Mouse (Mus musculus) embryonic facial prominence, embryonic 13.5 days (tissue): ENCODE measurements at regions not wholly inside any gene's neighbourhood (a gene's known extent, or its start where the extent isn't known, plus 50 kb on each side); places are given as distances from the start of the nearest gene placed in this dataset.
"Not testable (repeated sequence)": the region's sequence is repeated elsewhere in the genome, so short reads cannot be mapped to it uniquely, and the experiment has no call there.

Source experiments
- ATAC-seq: fragments of 200-750 bp; cut with Nextera tagmentation; 2 replicates; pipeline ENCODE4 v1.8.0; 2017; ENCODE audit warnings: low read depth; ENCODE audit not compliant: insufficient number of reproducible peaks, insufficient read depth, low FRiP score, low TSS enrichment
- H3K27ac ChIP-seq: fragments of 300-500 bp; sonication (generic); 2 replicates; pipeline ENCODE4 v1.5.1; 2015; ENCODE audit warnings: moderate library complexity, mild to moderate bottlenecking, inconsistent platforms
- H3K27me3 ChIP-seq: fragments of 300-500 bp; sonication (generic); 2 replicates; pipeline ENCODE4 v1.6.1; 2015; ENCODE audit warnings: mild to moderate bottlenecking, inconsistent platforms
- H3K36me3 ChIP-seq: fragments of 300-500 bp; sonication (generic); 2 replicates; pipeline ENCODE4 v1.6.1; 2015; ENCODE audit warnings: mild to moderate bottlenecking, inconsistent platforms
- H3K4me1 ChIP-seq: fragments of 300-500 bp; sonication (generic); 2 replicates; pipeline ENCODE4 v1.6.1; 2015; ENCODE audit warnings: inconsistent platforms
- H3K4me2 ChIP-seq: fragments of 300-500 bp; sonication (generic); 2 replicates; pipeline ENCODE4 v1.6.1; 2015; ENCODE audit warnings: moderate library complexity, mild to moderate bottlenecking, inconsistent platforms
- H3K4me3 ChIP-seq: fragments of 300-500 bp; sonication (generic); 2 replicates; pipeline ENCODE4 v1.5.1; 2015; ENCODE audit warnings: mild to moderate bottlenecking, inconsistent platforms
- H3K9ac ChIP-seq: fragments of 300-500 bp; sonication (generic); 2 replicates; pipeline ENCODE4 v1.6.1; 2015; ENCODE audit warnings: mild to moderate bottlenecking, inconsistent platforms
- H3K9me3 ChIP-seq: fragments of 300-500 bp; sonication (generic); 2 replicates; pipeline ENCODE4 v1.6.1; 2016; ENCODE audit warnings: inconsistent platforms
- WGBS: fragments of 180-500 bp; shearing (Covaris S2); methylation state at CpG from one replicate; pipeline ENCODE4 v1.1.7; 2015; ENCODE audit warnings: mixed read lengths; 5-methylcytosine and 5-hydroxymethylcytosine counted together

- Histone ChIP-seq H3K4me3 (no peak overlapping the region), H3K9ac (no peak overlapping the region), H3K9me3 (no peaks in the 10 kb centered on the region), H3K36me3 (no peaks in the 10 kb centered on the region), H3K27ac (no peak overlapping the region), H3K27me3 (no peaks in the 10 kb centered on the region), H3K4me1 (no peaks in the 10 kb centered on the region), H3K4me2 (no peak overlapping the region)
- ATAC-seq, result no peak
- 62% methylated on average over 8 of the region's 8 CpGs for WGBS
These were observed 236.3 kb upstream of the Arhgap42 start for GRCm38 (mm10) chr9:9475009-9475744.

GRCm38 (mm10) chr9:9444213-9444612, 205.3 kb upstream of the Arhgap42 start:
- Histone ChIP-seq H3K4me1 (no peaks in the 10 kb centered on the region), H3K36me3 (no peaks in the 10 kb centered on the region), H3K27me3 (no peaks in the 10 kb centered on the region), H3K9me3 (peaks cover 2% of the 10 kb centered on the region; the same call in 1 of the 2 replicates), H3K9ac (no peak overlapping the region), H3K27ac (no peak overlapping the region), H3K4me2 (no peak overlapping the region), H3K4me3 (no peak overlapping the region)
- WGBS, result 91% methylated on average over 1 of the region's 1 CpGs
- ATAC-seq, result no peak

DNA sequence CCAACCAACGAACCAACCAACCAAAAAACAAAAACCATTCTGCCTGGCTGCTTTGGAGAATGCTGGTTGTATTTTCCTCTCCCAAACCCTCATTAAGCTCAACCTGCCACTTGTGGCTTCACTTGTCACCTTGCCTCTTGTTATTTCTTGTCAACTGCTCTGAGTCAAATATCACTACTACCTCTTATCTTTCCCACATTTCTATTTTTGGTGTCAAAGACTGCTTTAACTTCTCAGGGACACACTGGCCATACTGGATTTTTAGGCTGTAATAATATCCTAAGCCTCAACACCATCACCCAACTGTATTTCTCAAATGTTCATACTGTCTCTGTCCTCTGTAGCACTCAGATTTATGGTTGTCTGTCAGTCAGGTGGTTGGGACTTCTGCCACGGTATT, 181.4 kb upstream of the Arhgap42 start:
- H3K9me3 ChIP-seq, result no peaks in the 10 kb centered on the region
- H3K9ac ChIP-seq, result no peak overlapping the region
- H3K4me3 ChIP-seq, result no peak overlapping the region
- H3K4me2 ChIP-seq, result no peak overlapping the region
- H3K4me1 ChIP-seq, result no peaks in the 10 kb centered on the region
- no peak overlapping the region for H3K27ac ChIP-seq
- WGBS, result 82% methylated on average over 2 of the region's 2 CpGs
- no peaks in the 10 kb centered on the region for H3K36me3 ChIP-seq
- ATAC-seq, result no peak
- H3K27me3 ChIP-seq, result no peaks in the 10 kb centered on the region

DNA sequence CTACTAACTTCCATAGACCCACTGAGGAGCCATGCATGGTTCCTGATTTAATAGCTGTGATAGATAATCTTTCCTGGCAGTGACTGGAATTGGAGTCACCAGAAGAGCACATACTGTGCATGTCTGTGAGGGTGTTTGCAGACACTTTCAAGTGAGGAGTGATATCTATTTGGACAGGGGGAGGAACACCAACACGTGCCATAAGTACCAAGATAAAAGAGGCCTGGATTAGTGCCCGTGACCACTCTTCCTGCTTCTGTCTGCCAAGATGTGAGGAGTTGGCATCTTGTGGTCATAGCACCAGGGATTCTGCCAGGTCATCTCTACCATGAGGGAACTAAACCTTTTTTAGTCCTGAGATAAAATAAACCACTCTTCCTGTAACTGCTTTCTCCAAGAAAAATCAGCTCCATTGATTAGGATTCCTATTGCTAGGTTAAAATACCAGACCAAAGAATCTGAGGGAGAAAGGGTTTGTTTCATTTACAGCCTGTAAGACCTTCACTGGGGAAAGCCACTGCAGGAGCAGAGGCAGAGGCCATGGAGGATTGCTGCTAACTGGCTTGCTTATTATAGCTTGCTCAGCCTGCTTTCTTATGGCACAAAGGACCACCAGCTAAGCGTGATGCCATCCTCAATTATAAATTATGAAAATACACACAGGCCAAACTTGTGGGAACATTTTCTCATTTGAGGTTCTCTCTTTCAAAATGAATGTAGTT, 173.7 kb upstream of the Arhgap42 start:
- Histone ChIP-seq H3K27me3 (no peaks in the 10 kb centered on the region), H3K9ac (no peak overlapping the region), H3K4me2 (no peak overlapping the region), H3K9me3 (no peaks in the 10 kb centered on the region), H3K27ac (no peak overlapping the region), H3K4me3 (no peak overlapping the region), H3K4me1 (no peaks in the 10 kb centered on the region), H3K36me3 (no peaks in the 10 kb centered on the region)
- 69% methylated on average over 3 of the region's 3 CpGs for WGBS
- ATAC-seq, result no peak

GRCm38 (mm10) chr9:9394190-9394589, 155.3 kb upstream of the Arhgap42 start:
- not testable (repeated sequence) for H3K27me3 ChIP-seq, ATAC-seq
- WGBS, result 88% methylated on average over 3 of the region's 4 CpGs

DNA sequence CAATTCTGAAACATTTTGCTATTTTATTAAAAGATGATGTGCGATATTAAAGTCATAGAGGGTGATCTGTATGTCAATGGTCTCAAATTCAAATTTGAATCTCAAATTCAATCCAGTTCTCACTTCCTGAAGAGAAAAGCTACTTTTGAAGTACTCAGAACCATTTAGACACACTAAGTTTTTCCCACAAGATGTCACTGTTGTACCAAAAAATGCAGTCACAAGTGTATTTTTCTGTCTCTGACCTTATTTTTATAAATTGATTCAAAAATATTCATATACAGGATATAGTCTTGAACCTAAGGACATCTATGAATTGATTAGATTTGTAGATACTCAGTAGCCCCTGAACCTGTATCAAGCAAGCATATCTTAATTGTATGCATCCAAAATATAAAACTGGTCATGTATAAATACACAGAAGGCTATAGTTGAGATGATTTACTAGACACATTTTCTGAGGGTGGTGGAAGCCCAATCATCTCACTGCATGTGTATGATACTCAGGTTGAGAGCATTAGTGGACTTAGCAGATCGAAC, 137.8 kb upstream of the Arhgap42 start:
- Histone ChIP-seq H3K27me3 (no peaks in the 10 kb centered on the region), H3K4me1 (no peaks in the 10 kb centered on the region), H3K27ac (no peak overlapping the region), H3K4me2 (no peak overlapping the region), H3K9ac (no peak overlapping the region), H3K36me3 (no peaks in the 10 kb centered on the region), H3K9me3 (no peaks in the 10 kb centered on the region), H3K4me3 (no peak overlapping the region)
- ATAC-seq, result no peak
- 66% methylated on average over 2 of the region's 2 CpGs for WGBS

More at GRCm38 (mm10) chr9:9394190-9394589, 155.3 kb upstream of the Arhgap42 start:
- not testable (repeated sequence) for H3K4me2 ChIP-seq, H3K4me3 ChIP-seq, H3K36me3 ChIP-seq, H3K9ac ChIP-seq, H3K27ac ChIP-seq, H3K4me1 ChIP-seq, H3K9me3 ChIP-seq

GRCm38 (mm10) chr9:9375304-9375904, 136.5 kb upstream of the Arhgap42 start:
- Histone ChIP-seq H3K9ac (no peak overlapping the region), H3K27ac (no peak overlapping the region), H3K9me3 (no peaks in the 10 kb centered on the region), H3K36me3 (no peaks in the 10 kb centered on the region), H3K4me3 (no peak overlapping the region), H3K4me2 (no peak overlapping the region), H3K27me3 (no peaks in the 10 kb centered on the region), H3K4me1 (no peaks in the 10 kb centered on the region)
- ATAC-seq, result 0 out of 2 replicates have a peak, but pooled peaks have one; percentile 52
- 19% methylated on average over 3 of the region's 3 CpGs for WGBS

DNA sequence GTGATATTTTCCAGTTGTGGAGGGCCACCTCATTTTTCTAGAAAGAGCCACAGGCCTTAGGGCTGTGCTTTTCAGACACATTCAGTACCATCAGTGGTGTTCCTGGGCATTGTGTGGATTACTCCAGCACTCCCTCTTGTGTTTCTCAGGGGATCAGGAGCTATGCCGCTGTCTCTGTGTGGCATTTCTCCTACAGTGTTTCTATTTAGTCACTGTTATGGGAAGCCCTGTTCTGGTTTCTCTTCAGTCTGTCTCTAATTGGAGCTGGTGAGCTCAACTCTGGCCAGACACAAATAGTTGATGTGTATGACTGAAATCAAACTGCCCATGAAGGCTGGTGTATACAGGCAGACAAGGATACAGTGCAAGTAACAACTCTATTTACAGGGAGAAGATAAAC, 133.7 kb upstream of the Arhgap42 start:
- Histone ChIP-seq H3K27ac (no peak overlapping the region), H3K9me3 (no peaks in the 10 kb centered on the region), H3K9ac (no peak overlapping the region), H3K27me3 (no peaks in the 10 kb centered on the region), H3K4me1 (no peaks in the 10 kb centered on the region), H3K4me3 (no peak overlapping the region), H3K4me2 (no peak overlapping the region), H3K36me3 (no peaks in the 10 kb centered on the region)
- whole genome bisulfite sequencing, result 42% methylated on average over 1 of the region's 1 CpGs
- ATAC-seq, result no peak

DNA sequence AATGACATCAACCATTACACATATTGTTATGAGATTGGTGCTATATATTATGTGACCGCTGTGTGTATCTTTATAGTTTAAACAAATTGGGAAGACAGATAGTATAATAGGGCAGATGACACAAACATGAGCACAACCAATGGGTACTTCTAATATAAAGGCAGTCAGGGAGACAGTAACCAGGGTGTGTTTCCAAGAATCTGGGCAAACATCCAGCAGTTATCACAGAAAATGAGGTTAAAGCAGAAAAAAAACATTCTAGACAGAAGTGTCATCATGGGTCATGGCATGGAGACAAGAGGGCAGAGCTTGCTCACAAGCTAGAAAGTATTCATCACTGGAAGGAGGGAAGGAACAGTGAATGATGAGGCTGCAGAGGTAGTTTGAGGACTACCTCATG, 129.8 kb upstream of the Arhgap42 start:
- Histone ChIP-seq H3K27ac (no peak overlapping the region), H3K9ac (no peak overlapping the region), H3K9me3 (no peaks in the 10 kb centered on the region), H3K4me3 (no peak overlapping the region), H3K4me1 (no peaks in the 10 kb centered on the region), H3K4me2 (no peak overlapping the region), H3K36me3 (no peaks in the 10 kb centered on the region), H3K27me3 (no peaks in the 10 kb centered on the region)
- 90% methylated on average over 1 of the region's 1 CpGs for WGBS
- ATAC-seq, result no peak

GRCm38 (mm10) chr9:9342456-9343185, 103.7 kb upstream of the Arhgap42 start:
- Histone ChIP-seq H3K4me1 (no peaks in the 10 kb centered on the region), H3K36me3 (no peaks in the 10 kb centered on the region), H3K4me2 (no peak overlapping the region), H3K4me3 (no peak overlapping the region), H3K27me3 (no peaks in the 10 kb centered on the region), H3K9ac (no peak overlapping the region), H3K9me3 (no peaks in the 10 kb centered on the region), H3K27ac (no peak overlapping the region)
- no peak for ATAC-seq
- WGBS, result 61% methylated on average over 1 of the region's 1 CpGs

DNA sequence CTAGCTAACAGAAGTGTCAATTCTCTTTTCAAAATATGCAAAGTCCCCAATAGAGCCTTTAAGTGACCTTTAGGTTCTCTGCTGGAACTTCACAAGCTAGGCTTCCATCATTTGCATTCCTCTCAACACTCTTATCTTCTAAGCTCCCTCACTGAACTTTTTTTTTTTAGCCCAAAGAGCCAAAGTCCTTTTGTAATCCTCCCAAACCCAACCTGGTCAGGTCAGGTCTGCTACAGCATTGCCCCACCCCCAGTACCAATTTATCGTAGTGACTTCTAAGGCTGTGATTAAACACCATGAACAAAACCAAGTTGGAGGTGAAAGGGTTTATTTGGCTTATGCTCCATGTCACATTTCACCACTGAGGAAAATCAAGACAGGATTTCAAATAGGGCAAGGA, 79.7 kb upstream of the Arhgap42 start:
- no peaks in the 10 kb centered on the region for H3K36me3 ChIP-seq

More for the DNA sequence above, 79.7 kb upstream of the Arhgap42 start:
- Histone ChIP-seq H3K27me3 (no peaks in the 10 kb centered on the region), H3K27ac (no peak overlapping the region), H3K9ac (no peak overlapping the region), H3K9me3 (no peaks in the 10 kb centered on the region), H3K4me2 (no peak overlapping the region), H3K4me3 (no peak overlapping the region), H3K4me1 (no peaks in the 10 kb centered on the region)
- no peak for ATAC-seq
- 84% methylated on average over 1 of the region's 1 CpGs for WGBS
